Mouse (Mus musculus) olfactory bulb, adult 2 months (tissue): ENCODE results near the gene Mxi1.

Experiments
- CTCF ChIP-seq: fragments of 200-500 bp; IDR thresholded peaks from 2 replicates; pipeline ENCODE4 v1.5.1; 2012; ENCODE audit warnings: low read depth, mild to moderate bottlenecking, low read length, moderate library complexity; ENCODE audit not compliant: insufficient read depth
- POLR2A ChIP-seq: fragments of 200-500 bp; IDR thresholded peaks from 2 replicates; pipeline ENCODE4 v1.6.1; 2012; ENCODE audit warnings: mild to moderate bottlenecking, low read depth, low read length, moderate library complexity; ENCODE audit not compliant: insufficient read depth

DNA sequence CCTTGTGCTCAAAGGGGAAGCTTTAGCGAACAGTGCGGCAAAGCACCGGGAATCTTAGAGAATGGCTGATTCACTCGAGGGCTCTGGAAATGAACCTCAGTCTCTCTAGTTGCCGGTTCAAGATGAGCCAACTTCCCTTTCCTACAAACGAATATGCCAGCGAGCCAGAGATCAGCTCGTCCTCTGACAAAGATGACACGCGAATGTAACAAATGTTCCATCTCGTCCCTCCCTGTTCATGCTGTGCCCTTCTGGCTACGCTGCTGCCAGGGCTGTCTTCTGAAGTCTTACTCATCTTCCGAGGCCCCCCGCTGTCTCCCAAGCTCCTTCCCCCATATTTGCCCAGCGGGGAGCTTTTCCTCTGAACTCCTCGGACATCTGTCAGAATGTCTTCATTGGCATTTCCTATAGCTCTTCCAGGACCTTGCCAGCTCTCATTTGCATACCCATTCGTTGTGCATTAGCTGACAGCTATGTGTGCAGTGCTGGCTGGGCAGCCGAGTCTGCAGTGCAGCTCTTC lies 94.6 kb downstream of the Mxi1 start:
- TF ChIP-seq CTCF (no peak), POLR2A (no peak)
